Mouse (Mus musculus) embryonic facial prominence, embryonic 13.5 days (tissue): ENCODE measurements around the gene Zcchc4. TPM values are rescaled to one million over a fixed set of nuclear protein-coding genes. Genes with fewer than 3 reads are reported as not detected.
A peak's percentile ranks its signal among the peaks of the same experiment; 100 is the strongest.
"Not testable (repeated sequence)": the region's sequence is repeated elsewhere in the genome, so short reads cannot be mapped to it uniquely, and the experiment has no call there.

ENCODE experiments used
- ATAC-seq: fragments of 200-750 bp; cut with Nextera tagmentation; 2 replicates; pipeline ENCODE4 v1.8.0; 2017; ENCODE audit warnings: low read depth; ENCODE audit not compliant: insufficient number of reproducible peaks, insufficient read depth, low FRiP score, low TSS enrichment
- H3K27ac ChIP-seq: fragments of 300-500 bp; sonication (generic); 2 replicates; pipeline ENCODE4 v1.5.1; 2015; ENCODE audit warnings: moderate library complexity, mild to moderate bottlenecking, inconsistent platforms
- H3K27me3 ChIP-seq: fragments of 300-500 bp; sonication (generic); 2 replicates; pipeline ENCODE4 v1.6.1; 2015; ENCODE audit warnings: mild to moderate bottlenecking, inconsistent platforms
- H3K36me3 ChIP-seq: fragments of 300-500 bp; sonication (generic); 2 replicates; pipeline ENCODE4 v1.6.1; 2015; ENCODE audit warnings: mild to moderate bottlenecking, inconsistent platforms
- H3K4me1 ChIP-seq: fragments of 300-500 bp; sonication (generic); 2 replicates; pipeline ENCODE4 v1.6.1; 2015; ENCODE audit warnings: inconsistent platforms
- H3K4me2 ChIP-seq: fragments of 300-500 bp; sonication (generic); 2 replicates; pipeline ENCODE4 v1.6.1; 2015; ENCODE audit warnings: moderate library complexity, mild to moderate bottlenecking, inconsistent platforms
- H3K4me3 ChIP-seq: fragments of 300-500 bp; sonication (generic); 2 replicates; pipeline ENCODE4 v1.5.1; 2015; ENCODE audit warnings: mild to moderate bottlenecking, inconsistent platforms
- H3K9ac ChIP-seq: fragments of 300-500 bp; sonication (generic); 2 replicates; pipeline ENCODE4 v1.6.1; 2015; ENCODE audit warnings: mild to moderate bottlenecking, inconsistent platforms
- H3K9me3 ChIP-seq: fragments of 300-500 bp; sonication (generic); 2 replicates; pipeline ENCODE4 v1.6.1; 2016; ENCODE audit warnings: inconsistent platforms
- WGBS: fragments of 180-500 bp; shearing (Covaris S2); methylation state at CpG from one replicate; pipeline ENCODE4 v1.1.7; 2015; ENCODE audit warnings: mixed read lengths; 5-methylcytosine and 5-hydroxymethylcytosine counted together
- polyA plus RNA-seq: library from polyadenylated mRNA; unstranded; fragments of >200 nt; fragmentation: Nextera tagmentation; extraction: Ambion mirVana; gene quantifications from 2 replicates; pipeline ENCODE4 v1.2.1, GENCODE M21; 2015

Gene Zcchc4
- polyA plus RNA-seq, 1 experiment from 2014 or later, result 20.0 TPM

DNA sequence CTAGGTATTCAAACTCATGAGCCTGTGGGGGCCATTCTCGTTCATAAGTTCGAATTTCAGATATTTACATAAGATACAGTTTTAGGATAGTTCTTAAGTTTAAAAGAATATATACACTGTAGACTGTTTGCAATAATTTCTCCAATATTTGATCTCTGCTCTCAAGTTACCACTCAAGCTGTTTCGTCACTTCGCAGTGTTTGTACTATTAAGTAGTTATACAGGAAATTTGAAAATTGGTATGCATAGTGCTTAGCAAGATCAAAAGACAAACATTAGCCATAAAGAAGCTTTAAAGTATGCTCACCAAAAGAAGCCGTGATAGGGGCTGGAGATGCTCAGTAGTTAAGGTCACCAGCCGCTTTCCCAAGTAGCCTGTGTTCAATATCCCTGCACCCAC is 19.2 kb upstream of the Zcchc4 start:
- H3K4me3 ChIP-seq, result no peak overlapping the region
- H3K4me2 ChIP-seq, result no peak overlapping the region
- WGBS, result 86% methylated on average over 6 of the region's 6 CpGs
- peaks cover 2% of the 10 kb centered on the region; the same call in 1 of the 2 replicates for H3K4me1 ChIP-seq
- no peak for ATAC-seq
- H3K36me3 ChIP-seq, result peaks cover 25% of the 10 kb centered on the region
- no peak overlapping the region for H3K27ac ChIP-seq
- no peak overlapping the region for H3K9ac ChIP-seq
- no peaks in the 10 kb centered on the region for H3K9me3 ChIP-seq
- H3K27me3 ChIP-seq, result no peaks in the 10 kb centered on the region

- H3K27me3 ChIP-seq, result no peaks in the 10 kb centered on the region
- no peaks in the 10 kb centered on the region for H3K9me3 ChIP-seq
- no peaks in the 10 kb centered on the region for H3K4me1 ChIP-seq
- peaks cover 34% of the 10 kb centered on the region for H3K36me3 ChIP-seq
- H3K9ac ChIP-seq, result no peak overlapping the region
- no peak overlapping the region for H3K4me3 ChIP-seq
- H3K4me2 ChIP-seq, result no peak overlapping the region
- no peak for ATAC-seq
- 87% methylated on average over 7 of the region's 7 CpGs for WGBS
- no peak overlapping the region for H3K27ac ChIP-seq
Observed at GRCm38 (mm10) chr5:52762586-52762985, 12.6 kb upstream of the Zcchc4 start.

GRCm38 (mm10) chr5:52774267-52774666 is 942 bp upstream of the Zcchc4 start:
- 91% methylated on average over 5 of the region's 5 CpGs for whole genome bisulfite sequencing
- H3K4me2 ChIP-seq, result no peak overlapping the region
- no peaks in the 10 kb centered on the region for H3K27me3 ChIP-seq
- no peak overlapping the region for H3K27ac ChIP-seq
- H3K4me1 ChIP-seq, result no peaks in the 10 kb centered on the region
- peaks cover 15% of the 10 kb centered on the region for H3K36me3 ChIP-seq
- no peak overlapping the region for H3K4me3 ChIP-seq
- H3K9me3 ChIP-seq, result no peaks in the 10 kb centered on the region
- H3K9ac ChIP-seq, result no peak overlapping the region
- no peak for ATAC-seq

GRCm38 (mm10) chr5:52776466-52777354 is 1.5 kb downstream of the Zcchc4 start:
- H3K4me1 ChIP-seq, H3K36me3 ChIP-seq, H3K9ac ChIP-seq, ATAC-seq, H3K9me3 ChIP-seq, H3K27me3 ChIP-seq, H3K27ac ChIP-seq, H3K4me3 ChIP-seq, H3K4me2 ChIP-seq: not testable (repeated sequence)
- 88% methylated on average over 8 of the region's 8 CpGs for WGBS

DNA sequence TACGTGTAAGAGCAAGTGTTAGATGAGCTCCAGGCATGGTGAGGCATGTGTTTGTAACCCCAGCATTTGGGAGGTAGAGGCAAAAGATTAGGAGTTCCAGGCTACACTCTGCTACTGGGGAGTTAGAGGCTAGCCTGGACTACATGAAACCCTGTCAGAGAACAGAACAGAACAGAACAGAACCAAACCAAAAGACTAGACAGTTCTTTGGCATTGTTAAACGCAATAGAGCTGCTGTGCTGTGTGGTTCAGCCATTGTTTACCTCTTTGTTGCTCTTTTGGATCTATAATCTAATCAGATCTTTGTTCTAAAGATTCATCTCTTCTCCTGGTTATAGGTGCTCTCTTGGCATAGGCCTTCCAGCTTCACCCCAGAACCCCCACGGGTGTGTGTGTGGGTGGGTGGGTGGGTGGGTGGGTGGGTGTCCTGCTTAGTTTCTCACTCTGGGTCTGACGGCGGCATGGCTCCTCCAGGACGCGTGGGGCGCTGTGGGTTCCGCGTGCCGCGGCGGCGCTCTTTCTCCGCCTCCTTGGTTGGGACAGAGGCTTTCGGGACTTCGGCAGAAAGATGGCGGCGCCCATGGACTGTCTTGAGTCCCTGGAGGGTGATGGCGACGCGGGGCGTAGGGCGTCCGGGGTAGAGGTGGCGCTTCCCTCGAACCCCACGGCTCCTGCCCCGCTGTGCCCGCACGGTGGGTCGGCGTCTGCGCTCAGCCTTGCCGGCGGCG is 7.5 kb downstream of the Zcchc4 start:
- 5% methylated on average over 37 of the region's 37 CpGs for WGBS
- peak overlapping the region; percentile 62 for H3K4me2 ChIP-seq
- H3K9me3 ChIP-seq, result no peaks in the 10 kb centered on the region
- H3K4me3 ChIP-seq, result peak overlapping the region; percentile 77
- peak overlapping the region; percentile 88 for H3K27ac ChIP-seq
- ATAC-seq, result peak; percentile 92
- peak overlapping the region; percentile 89 for H3K9ac ChIP-seq
- peaks cover 18% of the 10 kb centered on the region for H3K36me3 ChIP-seq
- H3K27me3 ChIP-seq, result no peaks in the 10 kb centered on the region
- no peaks in the 10 kb centered on the region for H3K4me1 ChIP-seq

GRCm38 (mm10) chr5:52783251-52783620 is 8.0 kb downstream of the Zcchc4 start:
- H3K4me2 ChIP-seq, result peak overlapping the region; percentile 62
- no peaks in the 10 kb centered on the region for H3K27me3 ChIP-seq
- peak overlapping the region; percentile 89 for H3K9ac ChIP-seq
- no peaks in the 10 kb centered on the region for H3K4me1 ChIP-seq
- WGBS, result under 1% methylated on average over 9 of the region's 9 CpGs
- H3K27ac ChIP-seq, result peak overlapping the region; percentile 88
- no peak; the same call in none of the 2 replicates for ATAC-seq
- H3K9me3 ChIP-seq, result no peaks in the 10 kb centered on the region
- peak overlapping the region; percentile 77 for H3K4me3 ChIP-seq
- H3K36me3 ChIP-seq, result peaks cover 18% of the 10 kb centered on the region

GRCm38 (mm10) chr5:52783957-52784356 is 8.7 kb downstream of the Zcchc4 start:
- Histone ChIP-seq H3K4me3 (peak overlapping the region; percentile 77; the same call in 1 of the 2 replicates), H3K9ac (no peak overlapping the region), H3K27me3 (no peaks in the 10 kb centered on the region), H3K27ac (no peak overlapping the region), H3K4me2 (peak overlapping the region; percentile 62), H3K9me3 (no peaks in the 10 kb centered on the region), H3K36me3 (peaks cover 18% of the 10 kb centered on the region), H3K4me1 (no peaks in the 10 kb centered on the region)
- 78% methylated on average over 2 of the region's 2 CpGs for WGBS
- ATAC-seq, result no peak

- no peaks in the 10 kb centered on the region for H3K4me1 ChIP-seq
- H3K4me2 ChIP-seq, result no peak overlapping the region
- no peaks in the 10 kb centered on the region for H3K27me3 ChIP-seq
- H3K9me3 ChIP-seq, result no peaks in the 10 kb centered on the region
- no peak overlapping the region for H3K27ac ChIP-seq
- ATAC-seq, result no peak
- H3K9ac ChIP-seq, result no peak overlapping the region
- WGBS, result 86% methylated on average over 7 of the region's 7 CpGs
- peaks cover 23% of the 10 kb centered on the region for H3K36me3 ChIP-seq
- H3K4me3 ChIP-seq, result no peak overlapping the region
Observed at GRCm38 (mm10) chr5:52786556-52787322, 11.5 kb downstream of the Zcchc4 start.

GRCm38 (mm10) chr5:52793230-52793629 is 18.0 kb downstream of the Zcchc4 start:
- Histone ChIP-seq H3K36me3 (peaks cover 33% of the 10 kb centered on the region), H3K4me1 (no peaks in the 10 kb centered on the region), H3K27ac (no peak overlapping the region), H3K9me3 (no peaks in the 10 kb centered on the region), H3K27me3 (no peaks in the 10 kb centered on the region), H3K4me3 (no peak overlapping the region), H3K9ac (no peak overlapping the region), H3K4me2 (no peak overlapping the region)
- WGBS, result 88% methylated on average over 9 of the region's 9 CpGs
- no peak for ATAC-seq

- H3K36me3 ChIP-seq, result peaks cover 38% of the 10 kb centered on the region
- no peak overlapping the region for H3K27ac ChIP-seq
- H3K9me3 ChIP-seq, result no peaks in the 10 kb centered on the region
- H3K27me3 ChIP-seq, result no peaks in the 10 kb centered on the region
- ATAC-seq, result no peak
- WGBS, result 95% methylated on average over 9 of the region's 9 CpGs
- H3K4me2 ChIP-seq, result no peak overlapping the region
- no peak overlapping the region for H3K4me3 ChIP-seq
- H3K9ac ChIP-seq, result no peak overlapping the region
- no peaks in the 10 kb centered on the region for H3K4me1 ChIP-seq
Observed at GRCm38 (mm10) chr5:52794109-52794508, 18.9 kb downstream of the Zcchc4 start.

- no peak overlapping the region for H3K27ac ChIP-seq
- no peak overlapping the region for H3K4me3 ChIP-seq
- H3K9me3 ChIP-seq, result no peaks in the 10 kb centered on the region
- H3K36me3 ChIP-seq, result peaks cover 37% of the 10 kb centered on the region
- H3K9ac ChIP-seq, result no peak overlapping the region
- H3K4me1 ChIP-seq, result no peaks in the 10 kb centered on the region
- no peak for ATAC-seq
- no peak overlapping the region for H3K4me2 ChIP-seq
- 90% methylated on average over 12 of the region's 12 CpGs for WGBS
- no peaks in the 10 kb centered on the region for H3K27me3 ChIP-seq
Observed at GRCm38 (mm10) chr5:52799274-52799985, 24.2 kb downstream of the Zcchc4 start.
